Mouse (Mus musculus) spleen, postnatal 14 days (tissue): Measurements from ENCODE around the gene Dtx4.

Source experiments
- DNase-seq, 2 experiments: peaks; one replicate each; pipeline ENCODE4 v3.0.0; 2021 to 2022; ENCODE audit warnings: low spot score in 2 of 2

Gene Dtx4

GRCm38 (mm10) chr19:12417361-12417760 lies 83.9 kb downstream of the Dtx4 start, which contains the start of gene Olfr1441:
Gene Olfr1441 (plus strand): TSS chr19:12417433.
- no peak for DNase-seq
